Mouse (Mus musculus) common myeloid progenitor, adult 5-6 weeks (primary cell): ENCODE data around the gene Tctn3. TPM values are rescaled to one million over a fixed set of nuclear protein-coding genes. Genes with fewer than 3 reads are reported as not detected.

Experiments used
- ATAC-seq: replicated peaks from 2 replicates; pipeline ENCODE4 v1.8.0; 2016; ENCODE audit warnings: low read depth, mild to moderate bottlenecking, moderate TSS enrichment, inconsistent platforms; ENCODE audit not compliant: poor library complexity, severe bottlenecking
- total RNA-seq: library from RNA; stranded (forward); fragments of 200-1000, 187-1606 nt; gene quantifications from 2 replicates; pipeline ENCODE4 v1.2.3, GENCODE M21; 2017

The Tctn3 gene
- total RNA-seq, result 6.0 and 6.8 TPM in 2 replicates

DNA sequence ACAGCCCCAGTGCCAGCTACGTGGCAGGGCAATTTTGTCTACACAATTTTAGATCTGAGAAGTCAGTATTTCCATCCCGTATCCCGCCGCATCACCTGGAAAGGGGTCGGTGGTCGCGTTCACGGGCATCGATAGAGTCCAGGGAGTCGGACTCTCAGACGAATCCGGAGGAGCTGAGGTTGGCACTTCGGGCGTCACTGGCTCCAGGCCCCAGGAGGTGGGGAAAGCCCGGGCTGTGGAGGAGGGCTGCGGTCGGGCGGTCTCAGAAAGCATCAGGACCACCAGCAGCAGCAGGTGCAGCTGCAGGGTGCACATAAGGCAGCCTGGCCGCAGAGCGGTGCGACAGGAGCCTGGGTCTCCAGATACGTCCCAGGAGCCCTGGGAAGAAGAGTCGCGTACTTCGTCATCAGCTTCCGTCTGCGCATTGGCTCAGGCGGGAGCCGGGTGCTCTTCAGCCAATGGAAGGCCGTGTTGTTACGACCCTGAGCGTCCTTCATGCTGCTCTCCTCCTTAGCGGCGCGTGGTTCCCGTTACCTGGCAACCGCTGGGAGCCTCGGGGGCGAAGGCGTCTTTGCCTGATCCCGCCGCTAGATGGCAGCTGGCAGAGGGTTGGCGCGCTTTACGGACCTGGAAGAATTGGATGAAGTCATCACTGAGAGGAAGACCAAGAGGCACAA lies at the start of gene Tctn3, which contains the start of gene Entpd1:
Gene Tctn3 (minus strand): TSS at position 404 of the 677 bp plus-strand sequence.
Gene Entpd1 (plus strand): TSS at position 537 of the 677 bp plus-strand sequence.
- peak; percentile 99 for ATAC-seq

DNA sequence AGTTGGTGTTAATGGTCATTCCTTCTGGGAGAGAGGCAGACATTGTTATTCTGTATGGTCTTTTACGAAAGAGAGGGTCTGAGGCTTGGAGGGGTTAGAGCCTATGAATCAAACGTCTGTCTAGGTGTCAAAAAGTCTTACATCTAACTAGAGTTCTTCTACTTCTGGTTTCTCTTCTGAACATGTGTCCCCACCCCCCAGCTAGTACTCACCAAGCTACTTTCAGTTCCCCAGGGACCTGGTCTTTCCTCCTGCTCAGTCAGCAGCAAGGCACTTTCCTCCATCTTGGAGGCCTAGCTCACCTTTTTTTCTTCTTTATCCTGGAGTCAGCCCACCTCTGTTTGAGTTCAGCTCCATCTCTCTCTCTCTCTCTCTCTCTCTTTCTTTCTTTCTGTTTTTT lies 49.1 kb upstream of the Tctn3 start:
- peak; percentile 38 for ATAC-seq

DNA sequence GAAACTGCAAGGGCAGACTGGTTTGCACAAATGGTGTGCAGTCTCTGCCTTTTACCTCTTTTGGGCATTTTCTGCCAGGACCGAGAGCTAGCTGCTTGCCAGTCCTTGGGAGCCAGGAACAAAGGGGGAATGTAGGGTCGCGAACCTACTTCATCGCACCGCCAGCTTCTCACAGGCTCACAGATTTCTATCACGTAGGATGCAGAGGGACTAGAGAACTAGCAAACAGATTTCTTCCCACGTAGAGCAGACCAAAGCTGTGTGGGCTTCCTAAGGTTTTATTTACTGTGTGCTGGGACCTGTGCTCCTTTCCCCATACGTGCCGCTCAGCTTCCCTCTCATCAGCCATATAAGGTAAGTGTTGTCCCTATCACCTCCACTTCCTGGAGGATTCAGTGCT lies 48.5 kb upstream of the Tctn3 start:
- no peak for ATAC-seq

DNA sequence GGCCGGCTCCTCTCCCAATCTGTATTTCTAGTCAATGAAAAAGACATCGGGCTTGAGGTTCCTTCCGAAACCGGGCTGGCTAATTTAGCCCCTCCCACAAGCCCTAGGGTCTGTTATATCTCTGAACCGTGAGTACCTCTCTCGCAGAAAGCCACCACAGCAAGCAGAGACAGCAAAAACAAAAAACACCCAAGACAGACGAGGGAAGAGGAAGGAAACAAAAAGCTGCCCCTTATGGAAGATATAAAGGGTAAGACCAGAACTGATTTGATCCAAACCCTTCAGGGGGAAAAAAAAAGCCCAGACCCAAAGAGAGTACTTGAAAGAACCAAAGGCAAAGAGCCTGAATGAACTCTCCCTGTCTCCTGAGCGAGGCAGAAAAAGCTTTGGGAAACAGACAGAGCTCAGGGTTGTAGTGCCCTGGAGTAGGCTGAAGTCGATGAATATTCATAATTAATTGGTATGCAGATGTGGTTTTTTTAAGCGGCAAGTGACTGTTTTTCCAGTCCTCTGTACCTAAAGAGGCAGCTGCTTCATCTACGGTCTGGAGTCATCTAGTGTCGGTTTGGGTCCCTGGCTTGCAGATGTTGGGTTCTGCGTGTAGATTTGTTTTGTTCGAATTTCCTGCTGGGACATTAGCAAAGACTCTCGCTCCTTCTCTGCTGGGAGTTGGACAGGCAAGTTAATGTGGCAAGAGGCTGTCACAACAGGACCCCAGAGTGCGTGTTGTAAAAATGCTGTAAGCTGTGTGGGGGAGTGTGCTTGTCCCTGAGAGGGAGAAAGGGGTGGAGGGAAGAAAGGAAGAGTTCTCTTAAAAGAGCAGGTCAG lies 47.8 kb upstream of the Tctn3 start:
- peak; percentile 45 for ATAC-seq

DNA sequence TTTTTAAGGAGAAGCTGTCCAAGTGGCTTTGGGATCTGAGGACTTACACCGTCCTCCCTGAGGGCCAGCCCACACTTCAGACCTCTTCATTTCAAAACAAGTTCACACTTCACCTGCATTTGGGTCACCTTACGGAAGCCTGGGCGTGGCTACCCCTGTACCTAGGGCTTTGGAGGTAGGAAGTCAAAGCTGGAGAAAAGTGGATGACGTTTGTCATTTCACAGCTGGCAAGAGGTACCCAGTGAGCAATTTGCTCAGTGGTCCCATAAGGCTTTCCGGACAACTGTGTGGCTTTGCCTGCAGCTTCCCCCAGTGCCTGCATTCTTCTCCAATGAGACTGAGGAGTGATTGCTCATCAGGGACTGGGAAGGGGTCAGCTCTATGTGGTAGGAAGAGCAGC lies 46.9 kb upstream of the Tctn3 start:
- no peak for ATAC-seq

DNA sequence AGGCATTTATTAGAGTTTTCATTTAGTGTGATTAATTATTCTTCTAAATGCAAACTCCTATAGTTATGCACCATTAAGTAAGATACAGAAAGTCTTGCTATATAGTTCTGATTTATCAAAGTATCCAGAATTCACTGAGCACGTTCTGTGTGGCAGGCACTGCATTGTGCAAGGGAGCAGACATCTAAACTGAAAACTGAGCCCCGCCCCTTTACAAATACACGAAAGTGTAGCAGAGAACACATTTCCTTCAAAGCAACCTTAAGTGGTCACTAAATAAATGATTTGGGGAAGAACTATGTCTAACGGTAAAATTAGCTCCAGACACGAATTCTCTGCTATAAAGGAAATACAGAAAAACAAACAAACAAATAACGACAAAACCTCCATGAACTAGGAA lies 46.2 kb upstream of the Tctn3 start:
- ATAC-seq, result no peak

DNA sequence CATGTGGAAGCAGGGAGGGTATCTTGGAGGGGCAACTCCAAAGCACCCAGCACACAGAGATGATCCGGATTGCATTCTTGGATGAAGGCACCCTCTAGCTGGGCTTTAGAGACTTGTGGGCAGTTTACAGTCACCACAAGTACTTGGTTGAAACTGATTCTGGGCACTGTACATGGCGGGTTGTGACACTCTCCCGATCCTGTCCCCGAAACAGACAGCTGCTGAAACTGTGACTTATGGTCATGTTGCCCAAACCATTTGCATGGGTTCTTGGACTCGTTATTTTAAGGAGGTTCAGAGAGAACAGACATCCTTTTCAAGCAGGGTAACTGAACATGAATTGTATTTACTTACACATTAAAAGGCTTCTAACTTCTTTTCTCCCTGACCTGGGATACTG lies 44.2 kb upstream of the Tctn3 start:
- no peak for ATAC-seq

DNA sequence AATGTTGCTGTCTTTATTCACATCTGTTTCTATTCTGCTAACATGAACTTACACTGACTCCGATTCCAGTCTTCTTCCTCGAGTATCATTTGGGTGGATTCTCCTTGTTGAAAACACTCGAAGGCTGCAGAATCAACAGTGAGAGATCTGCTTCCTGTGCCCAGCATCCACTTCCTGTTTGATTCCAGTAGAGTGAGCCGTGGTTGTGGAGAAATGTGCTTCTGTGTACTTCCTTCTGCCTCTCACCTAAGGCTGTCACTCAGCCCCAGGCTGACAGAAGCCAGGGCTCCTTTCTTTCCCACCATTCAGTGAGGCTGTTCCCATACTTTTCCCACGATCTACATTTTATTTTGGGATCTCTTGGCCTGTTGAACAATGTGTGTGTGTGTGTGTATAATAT lies 38.1 kb upstream of the Tctn3 start:
- peak; percentile 81 for ATAC-seq

DNA sequence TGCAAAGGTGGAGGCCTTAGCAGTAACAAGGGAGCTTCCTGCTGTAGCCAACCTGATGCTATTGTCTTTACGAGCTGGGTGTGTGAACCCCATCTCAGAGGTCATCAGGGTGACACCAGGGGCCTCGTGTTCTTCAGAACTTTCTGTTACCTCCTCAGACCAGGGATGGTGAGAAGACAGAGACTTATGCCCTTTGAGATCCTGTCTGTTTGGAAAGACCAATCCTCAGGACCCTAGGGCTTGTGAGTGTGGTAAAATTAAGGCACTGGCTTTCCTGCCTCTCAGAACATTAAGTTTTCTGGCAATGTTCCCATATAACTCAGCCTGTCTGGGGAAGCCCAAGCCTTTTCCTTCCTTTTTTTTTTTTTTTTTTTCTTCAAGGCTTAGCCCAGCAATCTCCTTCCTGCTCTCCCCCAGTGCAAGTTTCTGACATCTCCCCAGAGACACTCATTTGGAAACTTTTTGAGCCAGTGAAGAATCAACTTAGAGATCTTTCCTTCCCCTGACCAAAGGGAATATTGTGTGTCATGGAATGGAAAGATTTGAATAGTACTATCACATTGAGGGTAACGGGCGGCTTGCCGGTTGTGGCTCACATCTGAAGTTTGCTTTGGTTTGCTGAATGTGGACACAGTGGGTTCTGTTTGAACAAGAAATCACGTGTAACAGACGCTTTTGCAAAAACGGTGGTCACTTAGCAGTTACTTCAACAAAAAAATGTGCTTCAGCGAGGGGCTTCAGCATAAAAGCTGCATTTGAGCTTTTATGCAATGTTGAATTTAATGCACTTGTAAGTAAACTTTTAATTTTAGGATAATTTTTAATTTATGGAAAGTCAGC lies 35.5 kb upstream of the Tctn3 start:
- ATAC-seq, result peak; percentile 68

DNA sequence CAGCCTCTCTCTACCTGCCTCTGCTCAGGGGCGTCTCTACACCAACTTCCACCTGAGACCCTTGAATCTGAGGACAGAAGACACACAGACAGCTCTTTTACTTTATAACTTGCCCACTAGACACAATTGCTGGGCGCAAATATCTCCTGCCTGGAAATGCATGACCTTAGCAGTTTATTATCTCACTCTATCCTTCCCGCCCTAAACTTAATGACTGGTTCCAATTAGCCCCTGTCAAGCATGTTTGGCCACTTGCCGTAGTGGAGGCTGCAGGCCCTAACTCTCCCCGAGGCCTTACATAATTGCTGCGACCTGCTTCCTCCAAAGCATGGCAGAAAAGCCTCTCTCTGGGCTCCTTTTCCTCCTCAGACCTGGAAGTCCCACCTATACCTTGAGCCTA lies 34.3 kb upstream of the Tctn3 start:
- no peak for ATAC-seq

DNA sequence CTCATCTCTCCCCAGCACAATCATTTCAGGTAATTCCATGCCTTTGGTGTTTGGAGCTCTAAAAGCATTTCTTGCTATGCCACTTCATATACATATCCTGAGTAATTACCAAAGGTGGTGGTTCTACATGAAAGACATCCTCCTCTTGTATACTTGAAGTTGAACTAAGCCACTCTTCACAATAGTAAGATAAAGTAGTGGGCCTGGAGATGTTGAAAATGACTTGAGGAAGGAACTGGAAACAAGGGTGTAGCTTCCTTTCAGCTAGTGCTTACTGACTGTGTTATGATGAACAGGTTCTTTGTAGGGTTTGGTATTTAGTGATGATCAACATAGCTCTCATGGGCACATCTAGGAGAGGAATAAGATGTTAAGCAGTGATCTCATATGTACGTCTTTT lies 31.8 kb upstream of the Tctn3 start:
- no peak for ATAC-seq

DNA sequence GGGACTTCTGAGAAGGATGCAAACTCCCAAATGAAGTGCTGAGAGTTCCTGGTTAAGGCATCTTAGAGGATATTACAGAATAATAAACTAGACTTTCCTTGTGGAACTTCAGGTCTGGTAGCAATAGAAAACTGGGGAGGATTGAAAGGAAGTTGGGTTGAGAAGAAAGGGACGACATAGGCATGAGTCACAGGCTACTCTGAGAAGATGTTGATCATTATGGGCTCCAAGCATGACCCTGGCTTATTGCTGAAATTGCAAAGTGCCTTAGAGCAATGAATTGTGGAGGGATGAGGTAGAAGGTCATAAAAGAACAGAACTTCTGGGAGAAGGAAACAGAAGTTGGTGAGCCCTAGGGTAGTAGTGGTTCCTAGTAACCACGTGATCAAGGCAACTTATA lies 28.8 kb upstream of the Tctn3 start:
- no peak for ATAC-seq

DNA sequence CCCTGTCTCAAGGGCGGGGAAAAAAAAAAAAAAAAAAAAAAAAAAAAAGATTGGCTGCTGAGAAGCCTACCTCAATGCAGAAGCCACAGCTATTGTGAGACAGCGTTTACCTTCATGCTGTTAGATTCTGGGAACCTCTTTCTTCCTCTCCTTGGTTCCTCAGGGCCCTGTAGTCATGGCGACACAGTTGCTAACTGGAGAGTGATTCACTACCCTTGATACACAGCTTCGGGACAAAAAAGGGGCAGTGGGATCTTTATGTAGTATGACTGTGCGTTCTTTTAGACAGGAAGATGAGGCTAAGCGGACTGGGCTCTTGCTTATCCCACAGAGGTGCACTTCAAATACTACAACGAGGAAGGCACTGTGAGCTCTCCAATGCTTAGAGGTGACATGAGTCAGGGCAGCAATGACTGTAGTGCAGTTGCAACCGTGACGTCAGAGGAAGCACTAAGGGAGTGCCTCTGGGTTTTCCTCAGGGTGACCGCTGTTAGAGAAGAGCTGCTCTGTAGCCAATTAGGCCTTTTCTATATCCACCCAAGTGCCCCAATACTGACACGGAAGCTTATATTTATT lies 27.8 kb upstream of the Tctn3 start:
- ATAC-seq, result peak; percentile 55

DNA sequence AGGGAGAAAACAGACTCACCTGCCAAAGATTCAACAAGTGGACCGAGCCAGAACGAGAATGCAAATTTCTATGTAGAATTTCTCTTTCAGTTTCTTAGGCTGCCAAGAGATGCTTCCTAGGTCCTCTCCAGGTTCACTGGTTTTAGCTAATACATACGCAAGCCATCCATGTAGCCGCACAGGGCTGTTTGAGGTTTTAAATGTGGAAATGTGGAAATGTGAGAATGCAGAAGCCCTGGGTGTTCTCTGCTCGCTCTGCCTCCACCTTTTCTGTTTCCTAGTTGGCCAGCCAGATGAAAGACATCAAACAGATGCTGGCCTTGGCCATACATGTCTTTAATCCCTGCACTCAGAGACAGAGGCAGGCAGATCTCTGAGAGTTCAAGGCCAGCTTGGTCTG lies 26.5 kb upstream of the Tctn3 start:
- ATAC-seq, result no peak

DNA sequence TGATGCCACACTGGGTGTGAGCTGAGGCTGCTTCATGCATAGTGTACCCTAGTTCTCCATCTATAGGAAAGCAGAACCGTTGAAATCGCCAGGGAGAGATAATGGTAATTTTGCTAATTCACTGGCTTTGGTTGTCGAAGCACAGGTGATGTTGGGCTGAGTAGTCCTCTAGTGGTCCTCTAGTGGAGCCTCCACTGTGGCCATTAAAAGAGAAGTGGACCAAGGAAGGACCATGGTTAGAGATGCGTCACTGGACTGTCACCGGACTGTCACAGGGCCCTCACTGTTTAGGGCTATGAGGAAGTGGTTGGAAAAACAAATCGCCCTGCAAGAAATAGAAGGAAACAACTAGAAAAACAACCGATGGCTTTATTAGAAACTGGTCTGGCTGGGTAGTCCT lies 25.6 kb upstream of the Tctn3 start:
- peak; percentile 40 for ATAC-seq

DNA sequence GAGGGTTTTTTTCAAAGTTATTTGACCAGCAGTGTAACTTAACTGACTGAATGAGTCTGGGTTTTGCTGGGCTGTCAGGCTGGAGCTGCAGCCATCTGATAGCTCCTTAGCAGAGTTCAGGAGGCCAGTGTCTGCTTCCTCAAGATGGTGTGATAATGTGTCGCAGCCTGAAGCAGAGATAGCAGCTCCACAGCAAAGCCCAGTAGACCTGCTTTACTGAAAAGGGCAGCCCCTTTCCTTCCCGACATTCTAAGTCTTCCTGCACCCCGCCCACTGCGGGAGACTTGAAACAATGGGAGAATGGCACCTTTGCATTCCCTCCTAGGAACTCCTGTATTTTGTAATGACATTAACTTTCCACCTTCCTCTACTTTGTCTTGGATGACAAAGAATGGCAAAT lies 25.1 kb upstream of the Tctn3 start:
- peak; percentile 49; the same call in 1 of the 2 replicates for ATAC-seq

DNA sequence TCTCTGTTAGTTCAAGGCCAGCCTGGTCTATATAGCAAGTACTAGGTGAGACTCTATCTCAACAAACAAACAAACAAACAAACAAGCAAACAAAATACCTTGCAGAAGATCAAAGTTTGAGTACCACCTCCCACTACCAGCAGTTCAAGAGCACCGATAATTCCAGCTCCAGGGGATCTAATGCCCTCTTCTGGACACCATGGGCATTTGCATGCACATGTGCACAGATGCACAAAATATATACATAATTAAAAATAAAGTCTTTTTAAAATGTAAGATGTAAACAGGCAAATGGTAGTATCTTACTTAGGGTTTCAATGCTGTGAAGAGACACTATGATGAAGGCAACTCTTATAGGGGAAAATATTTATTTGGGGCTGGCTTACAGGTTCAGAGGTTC lies 21.1 kb upstream of the Tctn3 start:
- ATAC-seq, result no peak

DNA sequence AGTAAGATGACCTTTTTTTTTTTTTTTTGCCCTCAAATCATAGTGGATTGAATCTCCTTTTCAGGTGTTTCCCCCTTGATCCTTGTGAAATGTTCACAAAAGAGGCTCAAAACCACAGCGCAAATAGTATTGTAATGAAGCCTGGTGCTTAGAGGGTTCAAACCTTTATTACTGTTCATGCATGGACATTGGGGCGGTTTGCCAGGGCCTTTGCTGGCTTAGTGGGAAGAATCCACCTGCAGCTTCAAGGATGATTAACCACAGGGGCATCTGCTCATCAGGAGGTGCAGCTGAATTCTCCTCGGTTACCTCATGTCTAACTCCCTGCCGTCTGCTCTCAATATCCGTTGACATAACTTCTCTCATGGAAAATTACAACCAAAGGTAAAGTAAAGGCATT lies 20.6 kb upstream of the Tctn3 start:
- ATAC-seq, result no peak

DNA sequence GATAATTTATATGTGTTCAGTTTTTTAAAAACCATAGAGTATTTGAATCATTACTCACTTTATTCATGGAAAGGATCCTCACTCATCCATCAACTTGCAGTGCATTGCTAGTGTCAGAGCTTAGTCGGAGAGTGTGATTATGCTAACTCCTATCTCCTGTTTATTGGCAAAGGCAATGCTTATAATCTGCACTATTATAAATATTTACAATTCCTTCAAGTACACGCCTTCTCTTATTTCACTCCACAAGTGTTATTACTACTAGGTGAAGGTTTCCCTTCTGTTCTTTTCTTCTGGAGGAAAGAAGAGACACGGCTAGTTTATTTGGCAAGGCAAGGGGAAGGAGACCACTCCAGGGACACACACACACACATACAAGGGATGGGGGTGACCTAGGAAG lies 20.2 kb upstream of the Tctn3 start:
- no peak for ATAC-seq

DNA sequence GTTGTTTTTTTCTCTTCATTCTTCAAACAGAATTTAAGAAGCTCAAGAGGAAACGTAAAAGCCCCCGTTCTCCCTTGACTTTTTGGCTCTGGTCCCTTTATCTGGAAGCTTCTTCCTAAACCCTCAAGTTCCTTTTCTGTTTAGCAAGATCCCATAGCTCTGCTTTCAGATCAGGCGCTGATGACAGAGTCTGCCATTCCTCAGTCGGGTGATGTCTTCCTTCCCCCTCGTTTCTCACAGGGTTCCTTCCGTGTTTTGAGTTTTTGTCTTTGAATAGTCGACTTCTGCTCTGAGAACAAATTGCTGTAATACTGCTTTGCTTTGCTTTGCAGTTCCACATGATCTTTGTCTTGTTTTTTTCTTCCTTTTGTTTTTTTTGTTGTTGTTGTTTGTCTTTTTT lies 18.6 kb upstream of the Tctn3 start:
- ATAC-seq, result peak; percentile 42
